Mouse (Mus musculus) kidney, adult 8-10 months (tissue): ENCODE measurements around the gene Itpripl2.

Experiments
- DNase-seq, 2 experiments: peaks; one replicate each; pipeline ENCODE4 v3.0.0; 2022

Gene Itpripl2

GRCm38 (mm10) chr7:118437101-118437802, 54.5 kb downstream of the Itpripl2 start:
- peak in 1 of 2 experiments; percentile 17 for DNase-seq
